Mouse (Mus musculus): ENCODE measurements around the gene Creb5.

DNA sequence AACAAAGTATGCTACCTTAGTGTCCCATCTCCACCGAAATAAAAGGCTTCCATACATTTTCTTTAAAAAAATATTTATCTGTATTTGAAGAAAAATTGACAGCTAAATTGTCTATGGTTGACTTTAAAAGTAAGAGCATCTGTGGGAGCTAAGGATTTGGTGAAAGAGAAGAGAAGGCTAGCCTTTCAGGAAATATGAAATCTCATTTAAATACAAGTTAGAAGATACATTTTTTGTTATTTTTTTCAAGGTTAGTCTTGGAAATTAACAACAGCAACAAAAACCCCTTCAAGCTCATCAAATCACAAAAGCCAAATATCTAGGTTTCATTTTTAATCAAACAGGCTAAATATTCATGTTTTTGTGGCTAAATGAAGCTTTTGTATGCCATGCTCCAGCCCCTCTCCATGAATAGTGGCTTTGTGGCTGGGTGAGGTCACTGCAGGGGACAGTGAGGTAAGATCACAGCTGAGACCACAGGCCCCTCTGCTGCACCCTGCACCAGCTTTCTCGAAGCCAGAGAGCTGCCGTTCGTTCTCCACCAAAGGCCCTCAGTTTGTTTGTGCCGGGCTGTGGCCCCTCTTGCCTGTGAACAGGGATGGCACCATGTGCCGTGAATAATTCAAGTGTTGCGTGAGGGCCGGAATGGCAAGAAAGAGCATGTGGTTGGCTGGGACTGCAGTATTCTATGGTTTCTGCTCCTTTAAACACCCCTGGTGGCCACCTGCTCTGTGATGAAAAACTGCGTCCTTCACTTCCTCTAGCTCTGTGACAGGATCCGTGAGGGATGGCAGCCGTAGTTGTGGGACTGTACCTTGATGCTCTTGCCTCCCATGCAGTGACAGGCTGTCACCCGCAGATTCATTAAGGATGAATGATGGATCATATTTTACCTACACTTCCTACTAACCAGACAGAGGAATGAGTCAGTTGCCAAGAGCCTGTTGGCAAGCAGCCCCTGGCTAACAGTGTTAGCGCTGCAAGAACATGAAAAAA is 350.6 kb downstream of the Creb5 start:
- TF ChIP-seq POLR2A (IDR thresholded peaks at IDR 0.05; ENCODE audit: borderline replicate concordance, extremely low read depth, low read depth, low read length), result no peak
- TF ChIP-seq CTCF (IDR thresholded peaks at IDR 0.05; ENCODE audit: insufficient read depth, low read length), result no peak

Data from lung, adult 2 months (tissue).